Mouse (Mus musculus): ENCODE measurements around the gene Enc1. TPM values are rescaled to one million over a fixed set of nuclear protein-coding genes. Genes with fewer than 3 reads are reported as not detected.

Gene Enc1
- polyA plus RNA-seq, 1 experiment from 2014 or later: 0.86 TPM

DNA sequence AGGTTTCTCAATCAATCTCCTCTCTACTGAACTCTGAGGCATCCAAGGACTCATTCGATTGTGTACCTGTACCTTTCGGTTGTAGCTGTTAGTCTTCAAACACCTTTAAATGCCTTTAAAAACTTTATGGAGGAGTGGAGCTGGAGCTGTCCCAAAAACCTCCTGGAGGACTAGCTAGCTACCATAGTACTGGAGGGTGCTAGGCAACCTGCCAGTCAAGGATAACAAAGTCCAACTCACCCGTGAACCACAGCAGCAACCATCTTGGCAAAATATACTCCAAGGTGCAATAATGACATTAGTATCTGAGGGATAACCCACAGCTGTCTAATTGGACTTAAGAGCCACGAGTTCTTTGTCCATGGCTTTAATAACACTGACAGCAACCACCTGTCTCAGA lies 39.0 kb upstream of the Enc1 start:
- 58% methylated on average over 4 of the region's 4 CpGs for WGBS (ENCODE audit: insufficient replicate concordance)
- no peak overlapping the region for H3K4me3 ChIP-seq (ENCODE audit: low read depth, low read length)
- no peak for ATAC-seq (ENCODE audit: low read depth)

DNA sequence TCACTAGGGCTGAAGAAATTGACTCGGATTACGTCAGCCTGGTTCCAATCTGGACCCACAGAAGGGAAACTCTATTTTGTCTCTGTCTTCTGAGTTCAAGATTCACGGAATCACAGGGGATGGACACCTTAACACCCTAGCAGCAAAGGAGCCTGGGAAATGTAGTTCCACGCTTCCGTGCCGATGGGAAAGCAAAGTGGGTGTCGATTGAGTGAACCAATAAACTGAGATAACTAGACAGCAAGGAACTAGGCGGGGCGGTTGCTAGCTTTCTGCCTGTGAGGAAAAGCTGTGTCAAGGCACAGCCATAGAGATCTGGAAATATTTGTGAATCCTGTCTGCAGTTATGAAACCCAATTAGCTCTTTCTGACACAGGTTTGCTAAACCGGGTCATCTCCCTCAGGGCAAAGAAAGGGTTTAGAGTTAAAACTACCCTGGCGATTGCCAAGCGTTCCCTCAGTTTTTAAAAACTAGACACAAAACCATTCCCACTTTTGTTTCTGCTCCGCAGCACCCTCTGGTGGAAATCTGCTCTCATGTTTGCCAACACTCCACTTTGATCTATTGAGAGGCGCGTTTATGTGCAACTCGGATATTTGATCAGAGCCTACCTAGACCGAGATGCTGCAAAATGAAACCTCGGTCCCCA lies 35.7 kb upstream of the Enc1 start:
- Histone ChIP-seq H3K27ac (ENCODE audit: low read length) (peak overlapping the region; percentile 71), H3K9ac (ENCODE audit: low read depth, low read length) (no peak overlapping the region; the same call in 1 of the 2 replicates), H3K36me3 (ENCODE audit: control insufficient read depth, insufficient read depth) (no peaks in the 10 kb centered on the region), H3K4me3 (ENCODE audit: low read depth, low read length) (peak overlapping the region; percentile 41), H3K4me2 (ENCODE audit: low read depth, low read length) (peak overlapping the region; percentile 52), H3K27me3 (ENCODE audit: control insufficient read depth, insufficient read depth, low read depth, low read length) (no peaks in the 10 kb centered on the region), H3K9me3 (replicated peaks; ENCODE audit: control insufficient read depth, low read length) (no peaks in the 10 kb centered on the region), H3K4me1 (ENCODE audit: control insufficient read depth, low read depth, low read length) (peaks cover 10% of the 10 kb centered on the region)
- peak; percentile 88 for ATAC-seq (ENCODE audit: low read depth)
- WGBS (ENCODE audit: insufficient replicate concordance): 5% methylated on average over 18 of the region's 18 CpGs

More for the DNA sequence above, 39.0 kb upstream of the Enc1 start:
- Histone ChIP-seq H3K9me3 (replicated peaks; ENCODE audit: control insufficient read depth, low read length) (no peaks in the 10 kb centered on the region), H3K36me3 (ENCODE audit: control insufficient read depth, insufficient read depth) (no peaks in the 10 kb centered on the region), H3K27me3 (ENCODE audit: control insufficient read depth, insufficient read depth, low read depth, low read length) (no peaks in the 10 kb centered on the region), H3K4me1 (ENCODE audit: control insufficient read depth, low read depth, low read length) (peaks cover 21% of the 10 kb centered on the region), H3K4me2 (ENCODE audit: low read depth, low read length) (no peak overlapping the region), H3K9ac (ENCODE audit: low read depth, low read length) (no peak overlapping the region), H3K27ac (ENCODE audit: low read length) (no peak overlapping the region)

DNA sequence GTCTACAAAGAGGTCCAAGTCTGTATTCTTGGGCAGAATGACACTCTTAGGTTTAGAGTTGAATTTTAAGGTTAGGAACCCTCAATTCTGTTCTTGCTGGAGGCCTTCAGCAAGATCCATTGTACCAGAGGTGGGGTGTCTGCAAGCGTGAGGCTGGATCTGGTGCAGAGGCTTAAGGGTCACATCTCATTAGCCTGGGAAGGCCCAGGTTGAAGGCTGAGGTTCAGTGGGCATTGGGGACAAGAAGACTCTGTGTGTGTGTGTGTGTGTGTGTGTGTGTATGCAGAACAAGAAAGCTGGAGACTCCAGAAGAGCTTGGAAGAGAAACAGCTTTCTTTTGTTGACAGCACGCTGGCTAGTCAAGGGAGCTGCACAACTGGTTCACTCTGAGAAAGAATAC lies 34.9 kb upstream of the Enc1 start:
- no peaks in the 10 kb centered on the region for H3K9me3 ChIP-seq (replicated peaks; ENCODE audit: control insufficient read depth, low read length)
- peaks cover 10% of the 10 kb centered on the region for H3K4me1 ChIP-seq (ENCODE audit: control insufficient read depth, low read depth, low read length)
- no peak overlapping the region; the same call in 1 of the 2 replicates for H3K9ac ChIP-seq (ENCODE audit: low read depth, low read length)
- H3K27ac ChIP-seq (ENCODE audit: low read length): peak overlapping the region; percentile 2; the same call in 1 of the 2 replicates
- WGBS (ENCODE audit: insufficient replicate concordance): 71% methylated on average over 2 of the region's 2 CpGs
- no peaks in the 10 kb centered on the region for H3K27me3 ChIP-seq (ENCODE audit: control insufficient read depth, insufficient read depth, low read depth, low read length)
- no peak for ATAC-seq (ENCODE audit: low read depth)
- no peak overlapping the region for H3K4me2 ChIP-seq (ENCODE audit: low read depth, low read length)
- H3K4me3 ChIP-seq (ENCODE audit: low read depth, low read length): no peak overlapping the region
- H3K36me3 ChIP-seq (ENCODE audit: control insufficient read depth, insufficient read depth): no peaks in the 10 kb centered on the region

DNA sequence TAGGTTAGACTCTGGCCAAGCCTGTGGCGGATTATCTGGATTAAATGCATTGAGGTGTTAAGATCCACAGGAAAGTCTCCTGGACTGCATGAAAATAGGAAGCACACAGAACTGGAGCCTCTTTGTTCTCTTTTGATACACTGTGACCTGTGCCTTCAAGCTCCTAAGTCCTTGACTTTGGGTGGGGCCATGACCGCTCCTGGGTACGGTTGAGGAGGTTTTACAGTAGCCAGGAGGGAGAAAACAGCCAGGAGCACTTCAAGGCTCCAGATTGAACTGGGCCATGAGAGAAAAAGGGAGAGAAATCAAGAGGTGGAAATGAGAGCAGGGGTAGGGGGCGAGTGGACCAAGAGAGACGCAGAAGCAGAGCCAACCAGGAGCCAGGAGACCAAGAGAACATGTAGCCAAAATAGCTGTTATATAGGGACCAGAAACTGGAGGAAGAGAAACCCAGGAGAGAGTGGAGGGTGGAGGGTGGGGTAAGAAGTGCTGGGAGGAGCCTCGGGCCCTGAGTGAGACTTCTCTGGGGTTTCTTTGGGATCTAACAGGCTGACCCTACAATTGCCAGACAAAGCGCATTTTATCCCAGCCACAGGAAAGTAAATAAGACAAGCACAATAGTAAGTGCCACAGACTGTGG lies 33.3 kb upstream of the Enc1 start:
- 62% methylated on average over 7 of the region's 7 CpGs for WGBS (ENCODE audit: insufficient replicate concordance)
- peaks cover 10% of the 10 kb centered on the region for H3K4me1 ChIP-seq (ENCODE audit: control insufficient read depth, low read depth, low read length)
- H3K9ac ChIP-seq (ENCODE audit: low read depth, low read length): no peak overlapping the region
- no peak overlapping the region for H3K27ac ChIP-seq (ENCODE audit: low read length)
- H3K9me3 ChIP-seq (replicated peaks; ENCODE audit: control insufficient read depth, low read length): no peaks in the 10 kb centered on the region
- no peaks in the 10 kb centered on the region for H3K27me3 ChIP-seq (ENCODE audit: control insufficient read depth, insufficient read depth, low read depth, low read length)
- no peak for ATAC-seq (ENCODE audit: low read depth)
- H3K4me3 ChIP-seq (ENCODE audit: low read depth, low read length): no peak overlapping the region
- no peak overlapping the region for H3K4me2 ChIP-seq (ENCODE audit: low read depth, low read length)
- no peaks in the 10 kb centered on the region for H3K36me3 ChIP-seq (ENCODE audit: control insufficient read depth, insufficient read depth)

DNA sequence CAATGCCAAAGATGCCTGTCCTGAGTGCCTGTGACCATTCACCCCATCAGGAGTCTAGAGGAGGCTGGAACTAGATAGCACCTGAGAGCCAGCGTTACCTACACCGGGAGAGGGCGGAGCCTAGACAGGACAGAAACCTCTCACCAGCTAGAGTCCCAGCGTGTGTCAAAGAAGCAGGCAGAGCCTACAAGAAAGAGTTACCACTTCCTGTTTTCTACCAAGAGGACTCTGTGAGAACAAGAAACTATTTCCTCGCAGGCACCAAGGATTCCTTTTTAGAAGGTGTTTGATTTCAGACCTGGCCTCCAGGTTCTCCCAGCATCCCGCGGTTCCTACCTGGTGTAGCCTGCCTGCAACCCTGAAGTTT lies 32.8 kb upstream of the Enc1 start:
- no peak overlapping the region for H3K4me3 ChIP-seq (ENCODE audit: low read depth, low read length)
- no peak overlapping the region for H3K9ac ChIP-seq (ENCODE audit: low read depth, low read length)
- no peak overlapping the region for H3K4me2 ChIP-seq (ENCODE audit: low read depth, low read length)
- H3K27me3 ChIP-seq (ENCODE audit: control insufficient read depth, insufficient read depth, low read depth, low read length): no peaks in the 10 kb centered on the region
- H3K27ac ChIP-seq (ENCODE audit: low read length): no peak overlapping the region
- 26% methylated on average over 7 of the region's 7 CpGs for WGBS (ENCODE audit: insufficient replicate concordance)
- no peak for ATAC-seq (ENCODE audit: low read depth)
- peaks cover 10% of the 10 kb centered on the region for H3K4me1 ChIP-seq (ENCODE audit: control insufficient read depth, low read depth, low read length)
- H3K36me3 ChIP-seq (ENCODE audit: control insufficient read depth, insufficient read depth): no peaks in the 10 kb centered on the region
- H3K9me3 ChIP-seq (replicated peaks; ENCODE audit: control insufficient read depth, low read length): no peaks in the 10 kb centered on the region

DNA sequence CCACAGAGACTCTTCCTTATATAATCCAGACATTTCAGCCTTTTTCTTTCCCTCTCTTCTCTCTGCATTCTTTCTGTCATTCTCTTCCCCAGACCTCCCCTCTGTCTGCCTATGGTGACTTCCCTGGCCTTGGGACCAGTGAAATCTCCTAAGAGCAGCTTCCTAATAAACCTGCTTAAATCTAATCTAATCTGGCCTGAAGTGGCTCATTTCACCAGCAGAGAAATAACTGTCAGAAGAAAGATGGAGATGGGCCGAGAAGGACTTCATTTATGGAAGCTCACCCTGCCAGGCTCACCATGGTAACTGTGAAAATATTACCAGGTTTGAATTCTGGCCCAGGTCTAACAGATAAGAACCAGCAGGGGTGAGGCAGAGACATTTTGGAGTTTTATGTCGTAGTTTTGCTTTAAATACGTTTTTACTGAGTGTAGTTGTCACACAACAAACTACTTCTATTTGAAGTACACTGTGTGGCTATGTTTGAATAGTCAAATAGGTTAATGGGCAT lies 32.4 kb upstream of the Enc1 start:
- H3K36me3 ChIP-seq (ENCODE audit: control insufficient read depth, insufficient read depth): no peaks in the 10 kb centered on the region
- no peak overlapping the region for H3K27ac ChIP-seq (ENCODE audit: low read length)
- 39% methylated on average over 3 of the region's 3 CpGs for WGBS (ENCODE audit: insufficient replicate concordance)
- no peaks in the 10 kb centered on the region for H3K27me3 ChIP-seq (ENCODE audit: control insufficient read depth, insufficient read depth, low read depth, low read length)
- ATAC-seq (ENCODE audit: low read depth): no peak
- H3K4me3 ChIP-seq (ENCODE audit: low read depth, low read length): no peak overlapping the region
- no peaks in the 10 kb centered on the region for H3K9me3 ChIP-seq (replicated peaks; ENCODE audit: control insufficient read depth, low read length)
- no peak overlapping the region for H3K9ac ChIP-seq (ENCODE audit: low read depth, low read length)
- no peak overlapping the region for H3K4me2 ChIP-seq (ENCODE audit: low read depth, low read length)
- H3K4me1 ChIP-seq (ENCODE audit: control insufficient read depth, low read depth, low read length): peaks cover 10% of the 10 kb centered on the region

DNA sequence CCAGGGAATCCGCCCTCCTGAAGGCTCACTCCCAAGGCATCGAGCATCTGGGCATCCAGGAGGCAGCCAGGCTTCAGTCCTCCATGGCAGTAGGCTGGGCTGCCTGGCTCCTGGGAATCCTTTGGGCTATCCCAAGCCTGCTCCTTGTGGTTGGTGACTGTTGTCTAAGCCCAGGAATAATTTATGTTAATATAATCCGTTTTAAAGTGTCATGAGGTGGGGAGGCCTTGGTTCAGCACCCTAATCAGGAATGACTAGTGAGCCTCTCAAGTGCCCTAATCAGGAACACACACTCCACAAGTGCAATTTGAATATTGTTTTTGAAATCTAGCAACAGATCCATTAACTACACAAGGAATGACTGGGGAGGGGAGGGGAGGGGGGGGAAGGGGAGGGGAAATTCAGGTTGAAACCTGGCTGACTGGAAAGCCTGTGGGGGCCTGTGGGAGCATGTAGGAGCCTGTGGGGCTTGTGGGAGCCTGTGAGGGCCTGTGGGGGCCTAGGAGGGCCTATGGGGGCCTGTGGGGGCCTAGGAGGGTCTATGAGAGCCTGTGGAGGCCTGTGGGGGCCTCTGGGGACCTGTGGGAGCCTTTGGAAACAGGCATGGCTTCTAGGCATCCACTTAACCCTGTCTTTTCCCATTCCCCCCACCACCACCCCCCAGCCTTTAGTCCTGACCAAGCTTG lies 26.2 kb upstream of the Enc1 start:
- Histone ChIP-seq H3K9ac (ENCODE audit: low read depth, low read length) (no peak overlapping the region), H3K9me3 (replicated peaks; ENCODE audit: control insufficient read depth, low read length) (no peaks in the 10 kb centered on the region), H3K36me3 (ENCODE audit: control insufficient read depth, insufficient read depth) (no peaks in the 10 kb centered on the region), H3K4me3 (ENCODE audit: low read depth, low read length) (no peak overlapping the region), H3K4me2 (ENCODE audit: low read depth, low read length) (no peak overlapping the region), H3K27ac (ENCODE audit: low read length) (no peak overlapping the region), H3K27me3 (ENCODE audit: control insufficient read depth, insufficient read depth, low read depth, low read length) (no peaks in the 10 kb centered on the region), H3K4me1 (ENCODE audit: control insufficient read depth, low read depth, low read length) (no peaks in the 10 kb centered on the region)
- 58% methylated on average over 3 of the region's 3 CpGs for WGBS (ENCODE audit: insufficient replicate concordance)
- no peak for ATAC-seq (ENCODE audit: low read depth)

DNA sequence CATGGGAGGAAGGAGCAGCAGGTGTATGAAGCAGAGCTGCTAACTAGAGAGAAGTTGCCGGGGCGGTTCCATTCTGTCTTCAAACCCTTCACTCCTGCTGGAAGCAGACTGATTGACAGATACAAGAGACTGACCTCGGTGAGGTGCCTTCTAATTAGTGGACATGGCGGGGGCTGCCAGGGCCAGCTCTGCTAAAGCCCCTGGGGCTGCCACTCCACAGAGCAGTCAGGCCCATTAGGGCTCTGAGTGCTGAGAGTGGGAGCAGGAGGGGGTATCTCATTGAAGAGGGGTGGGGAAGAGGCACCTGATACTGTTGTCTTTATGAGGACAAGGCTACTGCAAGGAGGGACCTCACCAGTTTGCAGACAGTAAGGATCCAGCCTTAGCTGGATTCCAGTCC lies 25.3 kb upstream of the Enc1 start:
- Histone ChIP-seq H3K9me3 (replicated peaks; ENCODE audit: control insufficient read depth, low read length) (no peaks in the 10 kb centered on the region), H3K36me3 (ENCODE audit: control insufficient read depth, insufficient read depth) (no peaks in the 10 kb centered on the region), H3K4me3 (ENCODE audit: low read depth, low read length) (no peak overlapping the region), H3K9ac (ENCODE audit: low read depth, low read length) (no peak overlapping the region), H3K27me3 (ENCODE audit: control insufficient read depth, insufficient read depth, low read depth, low read length) (no peaks in the 10 kb centered on the region), H3K4me2 (ENCODE audit: low read depth, low read length) (no peak overlapping the region), H3K27ac (ENCODE audit: low read length) (no peak overlapping the region), H3K4me1 (ENCODE audit: control insufficient read depth, low read depth, low read length) (no peaks in the 10 kb centered on the region)
- ATAC-seq (ENCODE audit: low read depth): no peak
- 61% methylated on average over 4 of the region's 4 CpGs for WGBS (ENCODE audit: insufficient replicate concordance)

DNA sequence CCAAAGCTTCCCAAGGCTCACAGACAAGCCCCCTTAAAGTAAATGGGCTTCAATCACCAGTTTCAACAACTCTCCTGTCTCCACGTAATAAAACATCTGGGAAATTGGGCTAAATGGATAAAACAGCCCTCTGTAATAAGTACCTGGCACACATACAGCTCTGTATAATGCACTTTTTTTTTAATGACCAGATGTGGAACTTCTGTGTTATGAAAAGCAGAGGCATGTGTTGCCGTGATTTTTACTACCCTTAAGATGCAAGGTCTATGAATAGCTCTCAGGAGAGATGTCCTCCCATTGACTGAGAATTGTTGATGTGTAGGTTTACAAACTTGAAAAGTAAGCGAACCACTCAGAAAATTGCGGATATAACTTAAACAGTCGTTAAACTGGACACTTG lies 24.7 kb upstream of the Enc1 start:
- no peak for ATAC-seq (ENCODE audit: low read depth)
- H3K9me3 ChIP-seq (replicated peaks; ENCODE audit: control insufficient read depth, low read length): no peaks in the 10 kb centered on the region
- H3K36me3 ChIP-seq (ENCODE audit: control insufficient read depth, insufficient read depth): no peaks in the 10 kb centered on the region
- H3K4me1 ChIP-seq (ENCODE audit: control insufficient read depth, low read depth, low read length): no peaks in the 10 kb centered on the region
- no peak overlapping the region for H3K4me3 ChIP-seq (ENCODE audit: low read depth, low read length)
- H3K27ac ChIP-seq (ENCODE audit: low read length): no peak overlapping the region
- H3K4me2 ChIP-seq (ENCODE audit: low read depth, low read length): no peak overlapping the region
- WGBS (ENCODE audit: insufficient replicate concordance): 62% methylated on average over 5 of the region's 5 CpGs
- H3K27me3 ChIP-seq (ENCODE audit: control insufficient read depth, insufficient read depth, low read depth, low read length): no peaks in the 10 kb centered on the region
- H3K9ac ChIP-seq (ENCODE audit: low read depth, low read length): no peak overlapping the region
